Mouse (Mus musculus) layer of hippocampus, postnatal 10 days (tissue): ENCODE measurements at regions not wholly inside any gene's neighbourhood (a gene's known extent, or its start where the extent isn't known, plus 50 kb on each side); places are given as distances from the start of the nearest gene placed in this dataset.
A peak's percentile ranks its signal among the peaks of the same experiment; 100 is the strongest.

Source experiments
- DNase-seq, 2 experiments: peaks; one replicate each; pipeline ENCODE4 v3.0.0; 2021; ENCODE audit warnings: low spot score in 2 of 2

DNA sequence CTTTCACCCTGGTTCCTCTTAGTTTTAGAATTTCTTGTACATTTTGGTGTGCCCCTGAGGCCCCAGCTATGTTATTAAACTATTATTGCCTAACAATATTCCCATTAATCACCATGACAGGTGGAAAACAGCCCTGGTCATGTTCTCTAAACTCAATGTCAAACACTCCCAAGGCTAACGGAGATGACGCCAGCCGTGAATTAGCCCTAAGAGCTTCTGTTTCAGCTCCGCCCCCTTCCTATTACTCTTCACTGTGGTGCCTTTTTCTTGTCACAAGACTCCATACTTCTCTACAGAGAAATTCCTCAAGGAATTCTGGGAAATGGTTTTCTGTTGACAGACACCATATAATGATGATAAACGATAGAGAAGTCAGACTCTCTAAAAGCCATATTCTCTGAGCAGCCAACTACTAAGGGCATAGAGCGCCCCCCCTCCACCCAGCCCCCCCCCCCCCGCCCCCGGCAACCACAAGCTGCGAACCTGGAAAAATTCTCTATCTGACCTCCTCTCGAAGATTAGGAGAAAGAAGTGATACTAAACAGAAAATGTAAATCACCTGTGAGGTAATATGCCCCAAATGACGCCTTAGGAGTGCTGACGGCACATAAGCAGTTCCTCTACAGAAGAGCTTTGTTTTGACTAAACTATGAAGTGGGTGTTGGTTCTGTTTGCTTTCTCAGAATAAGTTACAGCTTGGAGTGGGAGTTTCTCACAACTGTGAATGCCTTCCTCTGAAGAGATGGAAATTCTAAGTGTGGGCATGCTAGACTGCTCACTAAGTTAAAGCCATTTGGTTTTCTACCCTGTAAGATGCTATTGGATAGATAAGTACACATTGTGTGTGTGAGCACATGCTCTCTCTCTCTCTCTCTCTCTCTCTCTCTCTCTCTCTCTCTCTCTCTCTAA, 76.8 kb upstream of the Sfrp2 start:
- DNase-seq: no peak

- no peak for DNase-seq
Observed at GRCm38 (mm10) chr3:83694505-83694904, 71.6 kb upstream of the Sfrp2 start.

DNA sequence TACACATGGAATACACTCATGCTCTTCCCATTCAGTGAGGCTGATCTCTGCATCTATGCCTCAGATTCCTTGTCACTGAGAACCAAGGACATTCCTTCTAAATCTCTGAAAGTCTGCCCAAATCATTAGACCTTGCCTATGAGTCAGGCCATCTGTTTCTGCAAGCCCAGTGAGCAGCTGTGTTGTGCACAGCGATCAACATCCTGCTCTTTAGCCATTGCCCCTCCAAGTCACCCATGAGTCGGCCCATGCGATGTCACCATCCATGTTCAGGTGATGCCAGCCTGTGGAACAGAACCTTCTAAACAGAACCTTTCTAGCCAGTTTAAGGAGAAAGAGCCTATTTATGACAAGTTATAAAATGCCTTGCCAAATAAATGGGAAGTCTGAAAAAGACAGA, 66.4 kb upstream of the Sfrp2 start:
- no peak for DNase-seq

GRCm38 (mm10) chr3:83701075-83701474, 65.0 kb upstream of the Sfrp2 start:
- DNase-seq: peak; percentile 49 to 60

DNA sequence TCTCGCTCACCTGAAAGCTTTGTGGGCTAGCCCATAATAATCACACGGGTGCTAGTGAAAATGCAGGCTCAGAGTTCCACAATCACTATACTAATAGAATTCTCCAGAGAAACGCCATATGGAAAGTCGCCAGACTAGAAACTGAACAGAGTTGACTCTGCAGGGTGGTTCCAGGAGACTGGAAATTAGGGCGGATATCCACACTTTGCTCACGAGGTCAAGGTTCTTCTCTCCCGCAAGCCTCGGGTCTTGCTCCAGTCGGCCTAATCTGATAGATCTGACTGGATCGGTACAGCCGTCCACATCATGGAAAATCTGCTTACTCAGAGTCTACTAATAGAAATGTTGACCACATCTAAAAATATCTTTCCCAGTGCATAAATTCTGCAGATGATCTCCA, 61.6 kb upstream of the Sfrp2 start:
- no peak for DNase-seq

DNA sequence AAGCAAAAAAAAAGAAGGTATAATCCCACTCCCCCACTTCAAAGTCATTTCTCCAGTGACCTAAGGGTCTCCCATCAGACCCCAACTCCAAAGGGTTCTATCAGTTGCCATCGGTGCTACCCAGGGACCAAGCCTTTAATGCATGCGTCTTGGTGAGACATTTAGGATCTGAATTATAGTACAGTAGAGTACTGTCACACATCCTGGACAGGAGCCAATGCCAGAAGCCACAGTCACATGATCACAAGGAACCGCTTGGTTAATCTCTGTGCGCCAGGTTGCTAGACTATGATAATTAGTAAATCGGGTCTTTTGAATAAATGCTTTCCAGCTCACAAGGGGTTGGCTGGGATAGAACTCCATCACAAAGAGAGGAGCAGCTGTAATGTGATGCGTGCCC, 60.9 kb upstream of the Sfrp2 start:
- no peak for DNase-seq

GRCm38 (mm10) chr3:83706531-83707243, 59.4 kb upstream of the Sfrp2 start:
- DNase-seq: no peak

- DNase-seq: no peak
Observed at GRCm38 (mm10) chr3:83707278-83707677, 58.8 kb upstream of the Sfrp2 start.

DNA sequence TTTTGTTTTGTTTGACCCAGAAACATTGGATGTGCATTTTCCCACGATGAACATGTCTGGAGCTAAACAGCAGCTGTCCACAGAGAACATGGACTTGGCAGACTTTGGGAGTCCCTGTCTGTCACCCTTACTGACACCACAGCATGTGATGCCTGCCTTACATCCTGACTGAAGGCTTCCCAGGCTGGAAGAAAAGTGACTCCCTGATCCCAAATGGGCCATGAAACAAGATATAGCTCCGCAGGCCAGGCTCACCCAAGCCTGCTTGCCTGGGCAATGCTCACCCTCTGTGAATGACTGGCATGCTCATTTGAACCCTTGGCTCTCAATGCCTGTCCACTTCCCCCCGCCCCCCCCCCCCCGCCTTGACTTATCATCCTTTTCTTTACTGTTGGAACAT, 57.1 kb upstream of the Sfrp2 start:
- DNase-seq: no peak

DNA sequence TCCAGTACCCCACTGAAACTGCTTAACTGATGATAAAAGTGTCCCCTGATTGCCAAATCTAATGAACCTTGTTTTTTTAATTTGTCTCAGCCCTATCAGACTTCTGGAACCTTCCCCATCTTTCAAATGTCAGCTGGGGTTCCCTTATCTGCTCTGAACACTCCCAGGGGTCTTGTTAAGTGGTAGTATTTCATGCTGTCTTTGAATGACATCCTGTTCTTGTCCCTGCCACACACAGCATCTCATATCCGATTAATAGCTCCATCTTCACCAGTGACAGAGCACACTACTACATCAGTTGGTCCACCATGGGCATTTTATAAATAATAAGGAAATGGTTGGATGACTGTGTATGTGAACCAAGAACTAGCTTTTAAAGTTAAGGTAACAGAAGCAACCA, 56.6 kb upstream of the Sfrp2 start:
- DNase-seq: no peak

GRCm38 (mm10) chr3:83710995-83711541, 55.1 kb upstream of the Sfrp2 start:
- DNase-seq: no peak

GRCm38 (mm10) chr3:83712355-83712754, 53.8 kb upstream of the Sfrp2 start:
- no peak for DNase-seq

- no peak for DNase-seq
Observed at GRCm38 (mm10) chr3:83714572-83714971, 51.5 kb upstream of the Sfrp2 start.
